ENCODE assay signal across 8 mouse cellular contexts in the genomic region with DNA sequence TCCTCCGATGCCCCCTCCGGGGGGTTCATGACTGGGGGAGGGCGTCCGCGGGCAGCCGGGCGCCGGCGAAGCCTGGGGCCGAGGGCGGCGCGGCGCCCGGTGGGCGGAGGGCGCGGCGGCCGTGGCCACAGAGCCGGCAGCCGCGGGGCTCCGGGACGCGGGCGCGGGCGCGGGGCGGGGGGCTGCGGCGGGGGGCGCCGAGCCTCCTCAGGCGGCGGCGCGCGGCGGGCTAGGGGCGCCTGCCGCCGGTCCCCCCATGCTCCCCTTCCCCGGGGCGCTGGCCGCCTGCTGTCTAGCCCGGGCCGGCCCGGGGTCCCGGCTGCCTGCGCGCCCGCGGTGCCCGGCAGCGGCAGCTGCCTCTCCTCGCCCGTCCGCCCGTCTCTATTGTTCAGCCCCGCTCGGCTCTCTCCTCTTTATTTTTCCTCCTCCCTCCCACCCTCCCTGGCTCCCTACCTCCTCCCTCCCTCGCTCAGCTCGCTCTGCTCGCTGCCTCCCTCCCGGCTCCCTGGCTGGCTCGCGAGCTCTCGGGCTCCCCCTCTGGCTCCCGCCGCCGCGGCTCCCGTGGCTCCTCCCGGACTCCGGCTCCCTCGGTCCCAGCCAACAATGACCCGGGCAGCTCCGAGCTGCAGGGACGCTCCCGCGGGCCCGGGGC. TPM values are rescaled to one million over a fixed set of nuclear protein-coding genes. Genes with fewer than 3 reads are reported as not detected.
DNase-seq lines count a peak whose midpoint lies in the region; TF ChIP-seq lines count a peak whose summit lies in the region.

A gene (minus strand): TSS at position 382 of the 652 bp plus-strand sequence.

- peak within 1 kb of the TSS; percentile 73 to 76 for H3K4me3 ChIP-seq in ES-E14 (ENCODE audit: insufficient read depth in 1 of 2, low read depth in 1 of 2, low read length in 2 of 2, poor library complexity in 1 of 2, severe bottlenecking in 1 of 2)

- no peaks in the 10 kb centered on the region for H3K9me3 ChIP-seq in ES-E14 (ENCODE audit: control insufficient read depth, insufficient read depth, low read depth, low read length)

- peak within 1 kb of the TSS; percentile 64 for H3K9ac ChIP-seq in ES-E14 (ENCODE audit: insufficient read depth, low read depth, low read length, poor library complexity, severe bottlenecking)

- no peak within 1 kb of the TSS for H3K27ac ChIP-seq in ES-E14 (ENCODE audit: insufficient read depth, low read depth, low read length, poor library complexity, severe bottlenecking)

- no peaks in the 10 kb centered on the region; a peak in 1 of 4 replicates for H3K4me1 ChIP-seq in ES-E14 (ENCODE audit: control insufficient read depth in 2 of 2, insufficient read depth in 2 of 2, low read length in 2 of 2, poor library complexity in 1 of 2)

- DNase-seq in ES-E14 (ENCODE audit: low read depth, low spot score), result peak; percentile 58
- peak; percentile 78 for DNase-seq in cerebellum, adult 11-12 months
- peak; percentile 85 for DNase-seq in forelimb bud, embryonic 11.5 days (ENCODE audit: low read depth, low spot score)
- DNase-seq in heart, postnatal 4 days, result peak; percentile 96
- peak; percentile 87 to 92 for DNase-seq in layer of hippocampus, adult 18-20 months (ENCODE audit: low spot score in 2 of 2)
- DNase-seq in lung, adult 18-20 months, result peak; percentile 88 to 91
- peak; percentile 83 for DNase-seq in ovary, adult 18-20 months (ENCODE audit: low spot score)
- DNase-seq in thymus, postnatal 14 days, result peak; percentile 65

- no peaks in the 10 kb centered on the region for H3K36me3 ChIP-seq in ES-E14 (ENCODE audit: control insufficient read depth, insufficient read depth, low read length, poor library complexity, severe bottlenecking)

- in situ Hi-C loops in ES-E14 (cut with MboI; ENCODE audit: low sequenced_read_pairs in 2 of 2, unreplicated experiment in 2 of 2), result no loop called here

TF ChIP-seq in ES-E14, 5 proteins besides CTCF, POLR2A, EP300 and RAD21:
- TF ChIP-seq MAFK (IDR thresholded peaks at IDR 0.05; ENCODE audit: insufficient read depth, low read depth, low read length), result no peak
- no peak for TF ChIP-seq ZNF384 (IDR thresholded peaks at IDR 0.05; ENCODE audit: low read depth, low read length)
- TF ChIP-seq HCFC1 (IDR thresholded peaks at IDR 0.05; ENCODE audit: borderline replicate concordance, insufficient read depth, low read length), result no peak
- TF ChIP-seq CHD2 (IDR thresholded peaks at IDR 0.05; ENCODE audit: low read depth, low read length), result no peak
- no peak for TF ChIP-seq ZC3H11A (IDR thresholded peaks at IDR 0.05; ENCODE audit: borderline replicate concordance, low read depth, low read length)

RNA-seq across cellular contexts. Expression of the gene that starts here (rescaled TPM):
- 9.9 and 15.7 TPM in 2 replicates for total RNA-seq in ES-E14 (2012; rRNA removed)
- total RNA-seq in heart, postnatal 4 days (2021), result 10 to 100 TPM; 41.1 to 41.7 TPM
- 100 to 1,000 TPM; 468 to 527 TPM for total RNA-seq in layer of hippocampus, adult 18-20 months (2021)

Comparison
In these comparisons a context has a peak if more than half of its experiments do, and no peak if none do; other contexts are left out.
1. RNA of the gene that starts here (total RNA-seq): 468 to 527 TPM in layer of hippocampus, adult 18-20 months; 41.1 to 41.7 TPM in heart, postnatal 4 days and 9.9 to 15.7 TPM in ES-E14; every median in the first group is over 10 times any median in the second.
2. Peak in every context shown above with its lines, with median percentiles within 50 percentile points of each other: DNase-seq.